Mouse (Mus musculus) cerebellum, adult 2 months (tissue): ENCODE data around the gene Cxadr. TPM values are rescaled to one million over a fixed set of nuclear protein-coding genes. Genes with fewer than 3 reads are reported as not detected.
A peak's percentile ranks its signal among the peaks of the same experiment; 100 is the strongest.
"Not testable (repeated sequence)": the region's sequence is repeated elsewhere in the genome, so short reads cannot be mapped to it uniquely, and the experiment has no call there.

Source experiments
- DNase-seq, 2 experiments: peaks; one replicate each; pipeline ENCODE4 v3.0.0; 2021
- H3K27ac ChIP-seq: fragments of 200-500 bp; 2 replicates; pipeline ENCODE4 v1.5.1; 2012; ENCODE audit warnings: low read length, control low read depth, inconsistent platforms; ENCODE audit not compliant: insufficient read depth
- H3K27me3 ChIP-seq: fragments of 200-500 bp; 2 replicates; pipeline ENCODE4 v1.6.1; 2012; ENCODE audit warnings: inconsistent platforms, mild to moderate bottlenecking, low read length, moderate library complexity; ENCODE audit not compliant: control insufficient read depth, insufficient read depth
- H3K4me1 ChIP-seq: fragments of 200-500 bp; 2 replicates; pipeline ENCODE4 v1.6.1; 2011; ENCODE audit warnings: low read length; ENCODE audit not compliant: control insufficient read depth, insufficient read depth
- H3K4me3 ChIP-seq: fragments of 200-500 bp; replicated peaks from 2 replicates; pipeline ENCODE3; 2011; ENCODE audit warnings: mild to moderate bottlenecking, low read depth, low read length, control low read depth; ENCODE audit not compliant: insufficient read depth
- CTCF ChIP-seq: fragments of 200-500 bp; IDR thresholded peaks from 2 replicates; pipeline ENCODE4 v1.5.1; 2011; ENCODE audit warnings: low read depth, mild to moderate bottlenecking, control low read depth, low read length, moderate library complexity, borderline replicate concordance; ENCODE audit not compliant: insufficient read depth
- POLR2A ChIP-seq: fragments of 200-500 bp; IDR thresholded peaks from 2 replicates; pipeline ENCODE4 v1.6.1; 2011; ENCODE audit warnings: low read length, control low read depth, borderline replicate concordance; ENCODE audit not compliant: insufficient read depth
- WGBS: fragments of 180-500 bp; shearing (Covaris S2); methylation state at CpG from one replicate; pipeline ENCODE4 v1.1.7; 2018; 5-methylcytosine and 5-hydroxymethylcytosine counted together
- polyA plus RNA-seq: library from polyadenylated mRNA; depleted of rRNA; stranded (reverse); fragments of >200 nt; gene quantifications from 2 replicates; pipeline ENCODE4 v1.2.3, GENCODE M21; 2012

The Cxadr gene
- polyA plus RNA-seq, 1 experiment: 9.7 TPM

- no peak for DNase-seq
- WGBS: 92% methylated on average over 3 of the region's 3 CpGs
- H3K4me3 ChIP-seq: no peak overlapping the region
- TF ChIP-seq POLR2A: no peak
- TF ChIP-seq CTCF: peak; percentile 14; the same call in 1 of the 2 replicates
- no peaks in the 10 kb centered on the region for H3K27me3 ChIP-seq
- no peak overlapping the region for H3K27ac ChIP-seq
- no peaks in the 10 kb centered on the region for H3K4me1 ChIP-seq
Measured at GRCm38 (mm10) chr16:78357757-78358156, 56.5 kb downstream of the Cxadr start.

- DNase-seq: no peak
- no peak overlapping the region for H3K4me3 ChIP-seq
- TF ChIP-seq CTCF (no peak), POLR2A (no peak)
- H3K27me3 ChIP-seq: no peaks in the 10 kb centered on the region
- 88% methylated on average over 4 of the region's 4 CpGs for WGBS
- no peaks in the 10 kb centered on the region for H3K4me1 ChIP-seq
- no peak overlapping the region for H3K27ac ChIP-seq
Measured at GRCm38 (mm10) chr16:78361466-78361865, 60.2 kb downstream of the Cxadr start.

GRCm38 (mm10) chr16:78364554-78364953 lies 63.3 kb downstream of the Cxadr start:
- H3K4me3 ChIP-seq, DNase-seq, H3K4me1 ChIP-seq, H3K27ac ChIP-seq, H3K27me3 ChIP-seq: not testable (repeated sequence)
- WGBS: 91% methylated on average over 9 of the region's 9 CpGs

DNA sequence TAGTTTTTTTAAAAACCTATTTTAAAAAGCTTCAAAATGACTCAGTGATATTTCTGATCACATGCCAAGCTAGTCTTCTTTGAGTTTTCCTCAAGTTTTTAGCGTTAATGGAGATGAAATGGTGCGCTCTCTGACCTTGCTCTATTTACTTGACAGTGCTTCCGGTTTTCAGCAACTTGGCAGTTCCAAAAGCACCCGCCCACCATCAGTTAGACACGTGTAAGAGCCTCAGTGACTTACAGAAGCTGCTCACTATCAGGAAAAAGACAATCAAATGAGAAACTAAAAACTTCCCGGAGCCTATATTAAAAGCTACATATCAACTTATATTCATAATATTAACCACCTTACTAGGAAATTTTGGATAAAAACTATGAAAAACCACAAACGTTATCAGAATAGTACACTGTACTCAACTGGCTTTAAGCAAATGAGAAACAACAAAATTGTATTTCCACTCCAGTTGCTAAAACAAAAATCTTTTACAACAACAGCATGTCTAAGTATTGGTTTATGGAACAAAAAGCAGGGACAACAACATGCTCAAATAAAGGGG lies 70.3 kb downstream of the Cxadr start:
- DNase-seq: no peak
- no peak overlapping the region for H3K27ac ChIP-seq
- H3K4me3 ChIP-seq: no peak overlapping the region
- 70% methylated on average over 7 of the region's 7 CpGs for WGBS
- no peaks in the 10 kb centered on the region for H3K4me1 ChIP-seq
- no peaks in the 10 kb centered on the region for H3K27me3 ChIP-seq
- TF ChIP-seq POLR2A: no peak
- no peak for TF ChIP-seq CTCF

DNA sequence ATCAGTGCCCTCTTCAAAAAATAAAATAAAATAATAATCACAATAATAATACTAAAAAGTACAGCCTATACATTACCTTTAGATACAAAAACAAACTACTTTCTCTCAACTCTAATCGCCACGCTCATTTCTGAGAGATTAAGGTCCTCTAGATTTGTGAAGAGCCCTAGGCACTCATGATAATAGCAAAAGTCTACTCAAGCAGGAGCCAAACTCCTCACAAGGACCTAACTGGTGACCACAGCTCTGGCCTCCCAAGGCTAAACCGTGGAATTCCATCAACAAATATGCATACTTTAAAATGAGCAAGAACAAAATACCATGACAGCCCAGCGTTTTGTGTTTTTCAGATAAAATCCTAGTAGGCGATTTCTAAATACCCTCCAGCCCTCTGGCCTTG lies 71.5 kb downstream of the Cxadr start:
- DNase-seq: no peak
- Histone ChIP-seq H3K27me3 (no peaks in the 10 kb centered on the region), H3K4me1 (no peaks in the 10 kb centered on the region), H3K27ac (no peak overlapping the region), H3K4me3 (no peak overlapping the region)
- WGBS: 88% methylated on average over 5 of the region's 5 CpGs
- TF ChIP-seq POLR2A (no peak), CTCF (no peak)

DNA sequence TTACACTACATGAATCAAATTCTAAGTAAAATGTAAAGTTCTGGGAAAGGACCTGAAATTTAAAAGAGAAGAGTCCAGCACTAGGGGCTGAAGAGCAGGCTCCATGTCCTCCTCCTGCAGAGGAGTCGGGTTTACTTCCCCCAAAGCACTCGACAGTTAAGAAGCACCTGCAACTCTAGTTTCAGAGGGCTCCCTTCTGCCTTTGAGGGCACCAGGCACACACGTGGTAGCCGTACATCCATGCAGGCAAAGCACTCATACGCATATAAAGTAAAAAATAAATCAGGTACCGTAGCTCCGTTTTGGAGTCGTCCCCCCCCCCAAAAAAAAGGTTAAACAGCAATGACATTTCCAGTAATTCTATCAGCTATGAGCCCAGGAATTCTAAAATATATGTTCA lies 72.5 kb downstream of the Cxadr start:
- TF ChIP-seq POLR2A (no peak), CTCF (no peak)
- no peaks in the 10 kb centered on the region for H3K4me1 ChIP-seq
- no peak overlapping the region for H3K4me3 ChIP-seq
- H3K27ac ChIP-seq: no peak overlapping the region
- H3K27me3 ChIP-seq: no peaks in the 10 kb centered on the region
- no peak for DNase-seq
- WGBS: 79% methylated on average over 8 of the region's 8 CpGs

DNA sequence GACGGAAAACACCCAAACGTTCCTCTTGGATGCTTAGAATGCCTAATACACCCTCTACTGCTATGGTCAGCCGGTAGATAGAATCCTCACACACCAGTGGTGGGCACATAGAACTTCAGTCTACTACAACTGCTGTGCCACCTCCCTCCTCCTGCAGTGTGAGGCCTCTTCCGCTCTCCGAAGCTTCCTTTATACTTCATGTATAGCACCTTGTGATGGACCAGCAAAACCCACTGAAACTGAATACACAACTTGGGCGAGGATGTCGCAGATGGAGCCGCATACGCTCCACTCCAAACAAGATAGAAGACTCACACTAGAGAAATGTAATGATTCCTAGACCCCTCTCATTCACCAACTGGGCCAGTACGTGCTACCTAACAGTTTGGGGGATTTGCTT lies 73.9 kb downstream of the Cxadr start:
- H3K27me3 ChIP-seq: no peaks in the 10 kb centered on the region
- H3K27ac ChIP-seq: no peak overlapping the region
- H3K4me1 ChIP-seq: no peaks in the 10 kb centered on the region
- WGBS: 48% methylated on average over 10 of the region's 10 CpGs
- DNase-seq: no peak
- H3K4me3 ChIP-seq: no peak overlapping the region
- TF ChIP-seq CTCF (no peak), POLR2A (no peak)

DNA sequence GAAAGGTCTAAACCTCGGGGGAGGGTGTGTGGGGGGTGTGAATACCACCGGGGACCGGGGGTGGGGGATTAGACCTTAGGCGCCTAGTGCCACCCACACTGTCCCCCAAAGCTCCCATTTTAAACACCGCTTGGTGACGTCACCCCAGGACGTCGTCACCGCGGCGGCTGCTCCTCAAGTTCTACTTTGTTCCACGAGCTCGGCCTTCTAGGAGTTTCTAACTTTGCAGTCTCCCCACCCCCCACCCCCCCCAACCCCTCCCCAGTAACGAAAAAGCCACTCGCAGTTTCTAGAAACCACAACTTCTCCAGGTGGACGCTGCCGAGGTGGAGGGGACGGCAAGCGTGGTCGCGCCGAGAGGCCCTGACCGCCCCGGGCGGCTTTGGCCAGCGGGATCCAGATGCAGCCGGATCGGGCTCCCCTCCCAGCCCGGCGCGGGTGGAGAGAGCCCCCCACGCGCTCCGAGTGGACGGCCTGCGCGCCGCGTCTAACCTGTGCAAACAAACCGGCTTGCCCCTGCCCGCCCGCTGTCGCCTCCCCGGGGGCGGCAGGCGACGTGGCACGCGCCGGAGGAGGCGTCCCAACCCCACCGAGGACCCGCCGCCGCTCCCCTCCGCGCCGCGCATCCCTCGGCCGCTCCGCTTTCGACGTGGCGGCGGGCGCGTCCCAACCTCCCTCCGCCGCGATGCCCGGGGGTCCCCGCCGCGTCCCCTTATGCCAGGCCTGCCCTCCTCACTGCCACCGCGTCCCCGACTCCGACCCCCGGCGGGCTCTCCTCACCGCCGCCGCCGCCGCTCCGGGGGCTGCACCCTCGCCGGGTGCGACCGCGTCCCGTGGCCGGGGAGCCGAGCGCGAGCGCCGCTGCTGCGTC lies 74.8 kb downstream of the Cxadr start:
- Histone ChIP-seq H3K4me3 (peak overlapping the region; percentile 51), H3K27ac (no peak overlapping the region), H3K4me1 (no peaks in the 10 kb centered on the region), H3K27me3 (no peaks in the 10 kb centered on the region)
- peak; percentile 8 to 12 for DNase-seq
- no peak for TF ChIP-seq POLR2A
- no peak for TF ChIP-seq CTCF
- 2% methylated on average over 100 of the region's 100 CpGs for WGBS
